Mouse (Mus musculus) erythroblast, embryonic 14.5 days (primary cell): Measurements from ENCODE around the gene Lmtk2. TPM values are rescaled to one million over a fixed set of nuclear protein-coding genes. Genes with fewer than 3 reads are reported as not detected.

Source experiments
- H3K27me3 ChIP-seq: 2 replicates; pipeline ENCODE4 v1.6.1; 2012; ENCODE audit warnings: inconsistent platforms; ENCODE audit not compliant: control insufficient read depth
- H3K36me3 ChIP-seq: 2 replicates; pipeline ENCODE4 v1.6.1; 2012; ENCODE audit warnings: mild to moderate bottlenecking, inconsistent platforms; ENCODE audit not compliant: control insufficient read depth
- H3K4me1 ChIP-seq: 2 replicates; pipeline ENCODE4 v1.6.1; 2012; ENCODE audit warnings: inconsistent platforms; ENCODE audit not compliant: control insufficient read depth
- H3K4me3 ChIP-seq: replicated peaks from 2 replicates; pipeline ENCODE3; 2012; ENCODE audit warnings: moderate library complexity, mild to moderate bottlenecking, inconsistent platforms
- H3K9me3 ChIP-seq: 2 replicates; pipeline ENCODE4 v1.6.1; 2012; ENCODE audit warnings: low read length, inconsistent platforms, mixed read lengths; ENCODE audit not compliant: control insufficient read depth
- GATA1 ChIP-seq: IDR thresholded peaks from 2 replicates; pipeline ENCODE4 v1.6.1; 2012; ENCODE audit warnings: low read length, inconsistent platforms, mixed read lengths
- TAL1 ChIP-seq: IDR thresholded peaks from 3 replicates; pipeline ENCODE4 v1.6.1; 2012; ENCODE audit warnings: low read length, inconsistent platforms, mixed read lengths
- polyA plus RNA-seq: library from polyadenylated mRNA; stranded (reverse); fragments of >175 nt; gene quantifications from 2 replicates; pipeline ENCODE4 v1.2.3, GENCODE M21; 2012

The Lmtk2 gene
- polyA plus RNA-seq, 1 experiment, result 0.73 TPM

DNA sequence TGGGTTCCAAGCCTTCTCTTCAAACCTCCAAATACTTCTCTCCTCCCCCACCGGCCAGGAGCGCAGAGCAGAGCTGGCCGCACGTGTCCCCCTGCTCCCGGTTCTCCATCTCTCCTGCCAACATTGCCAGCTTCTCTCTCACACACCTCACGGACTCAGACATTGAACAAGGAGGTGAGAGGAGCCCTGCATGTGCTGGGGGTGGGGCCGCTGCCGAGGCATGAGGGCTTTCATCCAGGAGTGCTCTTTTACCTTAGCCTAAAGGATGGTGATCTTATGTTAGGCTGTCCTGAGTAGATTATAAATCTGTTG, 83.0 kb downstream of the Lmtk2 start:
- H3K4me1 ChIP-seq, result peaks cover 16% of the 10 kb centered on the region
- H3K27me3 ChIP-seq, result no peaks in the 10 kb centered on the region
- H3K4me3 ChIP-seq, result no peak overlapping the region
- peaks cover 70% of the 10 kb centered on the region for H3K36me3 ChIP-seq
- H3K9me3 ChIP-seq, result no peaks in the 10 kb centered on the region
- TF ChIP-seq TAL1, result no peak
- no peak for TF ChIP-seq GATA1

DNA sequence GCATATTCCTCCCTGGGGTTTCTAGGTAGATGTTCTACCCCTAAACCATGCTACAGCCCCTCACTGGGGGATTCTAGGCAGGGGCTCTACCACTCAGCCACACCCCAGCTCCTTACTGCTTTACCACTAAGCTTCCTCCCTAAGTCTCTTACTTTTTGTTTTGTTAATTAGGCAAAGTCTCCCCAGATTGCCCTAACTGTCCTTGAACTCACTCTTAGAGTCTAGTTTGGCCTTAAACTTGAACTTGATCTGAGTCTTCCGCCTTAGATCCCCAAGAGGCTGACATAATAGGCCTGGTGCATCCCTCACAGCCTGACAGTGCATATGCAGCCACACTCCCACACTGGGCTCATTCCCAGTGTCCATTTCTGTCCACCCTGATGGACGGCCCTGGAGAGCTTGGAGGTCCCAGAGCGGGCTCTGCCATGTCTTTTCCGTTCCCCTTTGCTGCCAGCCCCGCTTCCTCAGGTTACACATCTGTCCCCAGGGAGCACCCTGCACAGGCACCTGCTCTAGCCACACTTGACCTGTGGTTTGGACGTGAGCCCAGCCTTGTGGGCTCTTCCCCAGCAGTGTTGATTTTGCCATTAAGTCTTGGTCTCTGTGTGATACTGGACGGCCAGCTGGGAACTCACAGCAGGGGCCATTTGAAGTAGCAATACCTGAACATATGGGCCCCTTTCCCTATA, 83.6 kb downstream of the Lmtk2 start:
- H3K4me3 ChIP-seq, result no peak overlapping the region
- TF ChIP-seq TAL1, result no peak
- TF ChIP-seq GATA1, result no peak
- H3K27me3 ChIP-seq, result no peaks in the 10 kb centered on the region
- H3K4me1 ChIP-seq, result peaks cover 16% of the 10 kb centered on the region
- H3K36me3 ChIP-seq, result peaks cover 71% of the 10 kb centered on the region
- H3K9me3 ChIP-seq, result no peaks in the 10 kb centered on the region

DNA sequence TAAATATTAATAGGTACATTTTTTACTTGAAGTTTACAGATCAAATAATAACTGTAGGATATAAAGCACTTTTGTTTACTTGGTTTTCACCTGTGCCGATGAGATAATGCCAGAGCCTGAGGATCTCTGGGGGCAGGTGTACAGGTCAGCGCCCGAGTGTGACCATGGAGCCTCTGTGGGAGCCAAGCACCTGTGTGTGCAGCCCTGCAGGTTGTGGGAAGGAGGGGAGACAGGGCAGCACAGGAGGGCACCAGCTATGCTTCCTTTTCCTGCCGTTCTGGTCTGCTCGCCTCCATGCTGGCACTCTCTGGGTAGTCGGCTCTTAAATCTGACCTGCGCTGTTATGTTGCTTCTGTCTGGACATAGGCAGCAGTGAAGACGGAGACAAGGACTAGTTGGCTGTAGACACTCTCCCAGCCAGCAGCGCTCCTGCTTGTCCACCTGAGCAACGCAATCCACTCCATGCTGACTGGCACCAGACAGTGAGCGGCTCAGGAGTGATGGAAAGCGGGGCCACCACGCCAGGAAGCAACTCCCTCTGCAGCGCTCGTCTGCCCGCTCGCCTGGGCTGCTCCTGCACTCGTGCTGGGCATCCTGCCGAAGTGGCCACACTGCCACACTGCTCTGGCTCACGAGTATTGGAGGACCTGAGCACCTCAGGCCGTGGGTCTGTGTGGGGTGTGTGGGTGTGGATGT, 84.3 kb downstream of the Lmtk2 start:
- TF ChIP-seq GATA1, result no peak
- TF ChIP-seq TAL1, result no peak
- H3K27me3 ChIP-seq, result no peaks in the 10 kb centered on the region
- H3K4me1 ChIP-seq, result peaks cover 21% of the 10 kb centered on the region
- peaks cover 64% of the 10 kb centered on the region for H3K36me3 ChIP-seq
- no peak overlapping the region for H3K4me3 ChIP-seq
- H3K9me3 ChIP-seq, result no peaks in the 10 kb centered on the region

DNA sequence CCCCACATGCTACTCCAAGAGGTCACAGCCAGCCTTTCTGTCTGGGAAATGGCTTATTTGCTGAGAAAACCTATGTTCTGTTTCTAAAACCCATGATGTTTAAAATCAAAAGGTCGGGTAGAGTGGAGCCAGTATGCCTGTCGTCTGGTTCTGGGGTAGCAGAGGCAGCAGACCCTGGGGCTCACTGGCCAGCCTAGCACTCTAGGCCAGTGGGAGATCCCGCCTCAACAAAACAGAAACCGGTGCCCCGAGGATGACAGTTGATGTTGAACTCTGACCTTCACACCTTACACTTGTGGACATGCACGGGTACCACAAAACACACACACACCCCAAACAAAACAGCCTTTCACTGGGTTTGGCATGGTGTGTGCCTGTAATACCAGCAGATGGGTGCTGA, 88.2 kb downstream of the Lmtk2 start:
- TF ChIP-seq GATA1 (no peak), TAL1 (no peak)
- Histone ChIP-seq H3K4me3 (no peak overlapping the region), H3K9me3 (no peaks in the 10 kb centered on the region), H3K36me3 (peaks cover 39% of the 10 kb centered on the region), H3K27me3 (no peaks in the 10 kb centered on the region), H3K4me1 (peaks cover 18% of the 10 kb centered on the region)

DNA sequence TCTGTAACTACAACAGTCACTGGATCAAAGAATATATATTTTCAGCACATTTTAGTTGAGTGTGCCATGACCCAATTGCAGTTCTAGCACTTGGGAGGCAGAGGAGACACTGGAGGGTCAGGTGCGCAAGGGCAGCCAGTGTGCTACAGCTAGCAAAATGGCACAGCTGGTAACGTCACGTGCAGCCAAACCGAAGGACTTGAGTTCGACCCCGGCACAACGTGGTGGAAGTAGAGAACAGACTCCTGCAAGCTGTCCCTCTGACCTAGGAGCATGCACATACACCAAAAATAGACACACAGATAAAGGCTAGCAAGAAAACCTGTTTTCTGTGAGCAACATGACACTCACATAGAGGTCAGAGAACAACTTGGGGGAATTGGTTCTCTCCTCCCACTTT, 89.1 kb downstream of the Lmtk2 start:
- Histone ChIP-seq H3K4me1 (peaks cover 18% of the 10 kb centered on the region), H3K4me3 (no peak overlapping the region), H3K36me3 (peaks cover 32% of the 10 kb centered on the region), H3K27me3 (no peaks in the 10 kb centered on the region), H3K9me3 (no peaks in the 10 kb centered on the region)
- no peak for TF ChIP-seq GATA1
- no peak for TF ChIP-seq TAL1

DNA sequence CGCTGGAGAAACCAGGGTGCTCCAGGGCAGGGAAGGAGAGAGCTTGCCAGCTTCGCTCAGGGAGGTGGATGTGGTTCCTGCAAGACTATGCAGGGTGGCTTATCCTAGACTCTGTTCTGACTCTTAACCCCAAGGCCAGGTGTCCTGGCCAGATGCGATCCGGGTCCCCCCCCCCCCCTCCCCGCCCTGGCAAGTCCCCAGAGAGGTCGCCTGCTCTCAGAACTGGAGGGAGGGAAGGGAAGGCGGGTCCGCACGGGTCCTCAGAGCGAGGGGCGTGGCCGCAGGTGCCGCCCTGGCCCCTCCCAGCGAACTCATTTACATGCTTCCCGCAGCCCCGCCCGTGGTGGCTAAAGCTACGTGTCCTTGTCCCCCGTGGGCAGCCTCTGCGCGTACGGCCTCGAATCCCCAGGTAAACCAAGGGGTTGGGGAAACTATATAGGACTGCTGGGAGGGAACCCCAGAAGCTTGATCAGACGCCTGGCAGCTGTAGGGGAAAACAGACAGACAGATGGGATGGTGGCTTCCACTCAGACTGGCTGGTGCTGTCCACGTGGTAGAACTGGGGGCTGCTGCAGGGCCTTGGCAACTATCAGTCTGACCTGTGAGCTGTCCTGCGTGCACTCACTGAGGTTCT, 89.8 kb downstream of the Lmtk2 start, which contains the start of gene Bhlha15:
Gene Bhlha15, plus strand, starts transcription at position 337 of the 634 bp plus-strand sequence.
- no peak for TF ChIP-seq TAL1
- TF ChIP-seq GATA1, result no peak
- Histone ChIP-seq H3K4me3 (peak within 1 kb of the TSS; percentile 36), H3K4me1 (peaks cover 18% of the 10 kb centered on the region), H3K9me3 (no peaks in the 10 kb centered on the region), H3K36me3 (peaks cover 24% of the 10 kb centered on the region), H3K27me3 (no peaks in the 10 kb centered on the region)

DNA sequence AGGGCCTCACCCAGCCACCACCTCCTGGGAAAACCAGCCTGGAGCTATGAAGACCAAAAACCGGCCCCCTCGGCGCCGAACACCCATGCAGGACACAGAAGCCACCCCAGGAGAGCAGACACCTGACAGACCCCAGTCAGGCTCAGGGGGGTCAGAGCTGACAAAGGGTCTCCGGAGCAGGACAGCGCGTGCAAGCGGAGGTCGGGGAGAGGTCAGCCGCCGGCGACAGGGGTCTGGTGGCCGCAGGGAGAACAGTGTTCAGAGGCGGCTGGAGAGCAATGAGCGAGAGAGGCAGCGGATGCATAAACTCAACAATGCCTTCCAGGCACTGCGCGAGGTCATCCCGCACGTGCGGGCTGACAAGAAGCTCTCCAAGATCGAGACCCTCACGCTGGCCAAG, 90.8 kb downstream of the Lmtk2 start:
- TF ChIP-seq GATA1 (no peak), TAL1 (no peak)
- Histone ChIP-seq H3K27me3 (no peaks in the 10 kb centered on the region), H3K4me3 (no peak overlapping the region), H3K9me3 (no peaks in the 10 kb centered on the region), H3K36me3 (peaks cover 15% of the 10 kb centered on the region), H3K4me1 (peaks cover 18% of the 10 kb centered on the region)

DNA sequence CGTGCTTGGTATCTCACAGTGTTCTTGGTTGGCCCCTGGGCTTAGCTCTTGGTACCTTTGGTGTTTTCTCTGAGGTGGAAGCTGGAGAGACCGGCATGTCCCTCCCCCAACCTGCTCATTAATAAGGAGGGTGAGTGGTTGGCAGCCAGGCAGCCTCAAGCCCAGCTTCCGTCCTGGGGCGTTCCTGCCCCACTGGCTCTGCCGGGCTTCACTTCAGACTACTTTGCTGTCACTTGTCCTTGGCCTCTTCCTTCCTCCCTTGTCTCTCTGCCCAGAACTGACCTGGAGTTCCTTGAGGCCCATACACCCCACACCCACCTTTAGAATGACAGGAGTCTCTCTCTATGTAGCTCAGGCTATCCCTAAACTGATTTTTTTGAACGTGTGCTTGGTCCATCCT, 92.4 kb downstream of the Lmtk2 start:
- H3K9me3 ChIP-seq, result no peaks in the 10 kb centered on the region
- TF ChIP-seq GATA1 (no peak), TAL1 (no peak)
- H3K4me3 ChIP-seq, result no peak overlapping the region
- peaks cover 9% of the 10 kb centered on the region for H3K36me3 ChIP-seq
- H3K4me1 ChIP-seq, result peaks cover 18% of the 10 kb centered on the region
- no peaks in the 10 kb centered on the region for H3K27me3 ChIP-seq

DNA sequence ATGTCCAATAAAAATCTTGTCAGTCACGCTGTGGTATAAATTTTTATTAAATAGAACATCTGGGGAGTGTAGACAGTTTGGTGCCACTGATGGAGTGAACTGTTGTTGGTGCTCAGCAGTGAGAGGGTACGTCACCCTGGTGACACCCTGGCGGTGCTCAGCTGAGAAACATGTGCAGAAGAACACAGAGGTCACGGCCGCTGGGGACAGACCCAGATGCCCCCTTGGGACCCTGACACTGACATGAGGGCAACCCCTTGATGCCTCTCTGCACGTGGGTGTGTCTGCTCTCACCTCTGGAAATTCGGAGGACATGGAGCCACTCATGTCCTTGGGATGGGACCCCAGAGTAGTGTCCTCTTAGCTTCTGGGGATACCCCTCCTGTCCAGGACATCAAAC, 94.2 kb downstream of the Lmtk2 start:
- Histone ChIP-seq H3K9me3 (no peaks in the 10 kb centered on the region), H3K4me1 (peaks cover 14% of the 10 kb centered on the region), H3K36me3 (peaks cover 3% of the 10 kb centered on the region), H3K27me3 (no peaks in the 10 kb centered on the region), H3K4me3 (no peak overlapping the region)
- TF ChIP-seq GATA1 (no peak), TAL1 (no peak)
